Mouse (Mus musculus) c-Kit-positive CD71-positive TER-119-negative erythroid progenitor cells, embryonic 14.5 days (primary cell): Measurements from ENCODE around the gene Rgs2.

Experiments
- DNase-seq: peaks from one replicate; pipeline ENCODE4 v3.0.0-alpha.2; 2013; ENCODE audit warnings: low read depth

Rgs2 gene

GRCm38 (mm10) chr1:143982765-143983312 lies 21.1 kb downstream of the Rgs2 start:
- no peak for DNase-seq

- no peak for DNase-seq
Observed at GRCm38 (mm10) chr1:143982085-143982764, 21.7 kb downstream of the Rgs2 start.

GRCm38 (mm10) chr1:143980811-143981210 lies 23.1 kb downstream of the Rgs2 start:
- no peak for DNase-seq

- no peak for DNase-seq
Observed at GRCm38 (mm10) chr1:143974637-143975036, 29.3 kb downstream of the Rgs2 start.

GRCm38 (mm10) chr1:143962301-143962700 lies 41.7 kb downstream of the Rgs2 start:
- DNase-seq, result no peak

GRCm38 (mm10) chr1:143960340-143960739 lies 43.6 kb downstream of the Rgs2 start:
- no peak for DNase-seq

GRCm38 (mm10) chr1:143956090-143956489 lies 47.9 kb downstream of the Rgs2 start:
- DNase-seq, result no peak

- no peak for DNase-seq
Observed at GRCm38 (mm10) chr1:143952841-143953240, 51.1 kb downstream of the Rgs2 start.
